Mouse (Mus musculus): ENCODE measurements around the gene Pyurf.

The Pyurf gene

GRCm38 (mm10) chr6:57691467-57692261, at the start of gene Pyurf:
Gene Pyurf, minus strand, starts transcription at chr6:57692078.
- in situ Hi-C loops (cut with MboI, MseI) = loop anchor here (5.0 to 10.0 kb wide), 2 partner anchors 154 to 767 kb away; partner anchors contain the start of genes Nt5c3, Ppm1k and Vmn1r4

- in situ Hi-C loops (cut with MboI, MseI) = loop anchor here (25.0 kb wide), 2 partner anchors 916 to 1466 kb away; no protein-coding TSS in a partner anchor
Measured at GRCm38 (mm10) chr6:57721347-57721746, 29.5 kb upstream of the Pyurf start.

GRCm38 (mm10) chr6:57711726-57712125, 19.8 kb upstream of the Pyurf start:
- in situ Hi-C loops (cut with MboI, MseI) = loop anchor here (5.0 to 25.0 kb wide), 3 partner anchors 111 to 1476 kb away; no protein-coding TSS in a partner anchor

- in situ Hi-C loops (cut with MboI, MseI) = loop anchor here (25.0 kb wide), 2 partner anchors 931 to 1481 kb away; no protein-coding TSS in a partner anchor
Measured at GRCm38 (mm10) chr6:57706721-57707120, 14.8 kb upstream of the Pyurf start.

GRCm38 (mm10) chr6:57703703-57704102, 11.8 kb upstream of the Pyurf start:
- in situ Hi-C loops (cut with MboI, MseI) = loop anchor here (25.0 kb wide), 2 partner anchors 934 to 1484 kb away; no protein-coding TSS in a partner anchor

GRCm38 (mm10) chr6:57702743-57703499, 11.0 kb upstream of the Pyurf start:
- in situ Hi-C loops (cut with MboI, MseI) = loop anchor here (25.0 kb wide), 2 partner anchors 934 to 1484 kb away; no protein-coding TSS in a partner anchor

- in situ Hi-C loops (cut with MboI, MseI) = loop anchor here (25.0 kb wide), 2 partner anchors 935 to 1485 kb away; no protein-coding TSS in a partner anchor
Measured at GRCm38 (mm10) chr6:57702376-57702742, 10.5 kb upstream of the Pyurf start, which contains the start of gene Lancl2. Gene Lancl2, plus strand, starts transcription at chr6:57702540.

- in situ Hi-C loops (cut with MboI, MseI) = loop anchor here (25.0 kb wide), 2 partner anchors 936 to 1486 kb away; no protein-coding TSS in a partner anchor
Measured at GRCm38 (mm10) chr6:57701686-57702085, 9.8 kb upstream of the Pyurf start.

GRCm38 (mm10) chr6:57693116-57693515, 1.2 kb upstream of the Pyurf start:
- in situ Hi-C loops (cut with MboI, MseI) = loop anchor here (5.0 to 10.0 kb wide), 2 partner anchors 156 to 768 kb away; partner anchors contain the start of genes Nt5c3, Ppm1k and Vmn1r4

GRCm38 (mm10) chr6:57684156-57684555, 7.7 kb downstream of the Pyurf start:
- in situ Hi-C loops (cut with MboI, MseI) = no loop called here

- in situ Hi-C loops (cut with MboI, MseI) = no loop called here
Measured at GRCm38 (mm10) chr6:57661295-57661694, 30.6 kb downstream of the Pyurf start.

- in situ Hi-C loops (cut with MboI, MseI) = no loop called here
Measured at GRCm38 (mm10) chr6:57647256-57647655, 44.6 kb downstream of the Pyurf start.

GRCm38 (mm10) chr6:57641789-57642188, 50.1 kb downstream of the Pyurf start:
- in situ Hi-C loops (cut with MboI, MseI) = no loop called here

- in situ Hi-C loops (cut with MboI, MseI) = no loop called here
Measured at GRCm38 (mm10) chr6:57639531-57639930, 52.3 kb downstream of the Pyurf start.
